Mouse (Mus musculus) lung, postnatal 0 days (tissue): ENCODE data around the gene Ccn1. TPM values are rescaled to one million over a fixed set of nuclear protein-coding genes. Genes with fewer than 3 reads are reported as not detected.

ENCODE experiments used
- ATAC-seq: fragments of 200-750 bp; cut with Nextera tagmentation; 2 replicates; pipeline ENCODE4 v1.8.0; 2017; ENCODE audit warnings: moderate library complexity
- DNase-seq: peaks from one replicate; pipeline ENCODE4 v3.0.0-alpha.2; 2016; ENCODE audit warnings: low spot score
- H3K27ac ChIP-seq: fragments of 300-500 bp; sonication (generic); 2 replicates; pipeline ENCODE4 v1.5.1; 2014; ENCODE audit warnings: antibody characterized with exemption, mild to moderate bottlenecking, low read length, mixed read lengths
- H3K27me3 ChIP-seq: fragments of 300-500 bp; sonication (generic); replicated peaks from 2 replicates; pipeline ENCODE4 v1.6.1; 2014; ENCODE audit warnings: low read length, mixed read lengths; ENCODE audit not compliant: insufficient read depth
- H3K36me3 ChIP-seq: fragments of 300-500 bp; sonication (generic); 2 replicates; pipeline ENCODE4 v1.6.1; 2014; ENCODE audit warnings: low read length, mixed read lengths; ENCODE audit not compliant: insufficient read depth
- H3K4me1 ChIP-seq: fragments of 300-500 bp; sonication (generic); 2 replicates; pipeline ENCODE4 v1.6.1; 2014; ENCODE audit warnings: antibody characterized with exemption, low read depth, low read length, mixed read lengths; ENCODE audit not compliant: insufficient read depth
- H3K4me2 ChIP-seq: fragments of 300-500 bp; sonication (generic); replicated peaks from 2 replicates; pipeline ENCODE4 v1.6.1; 2014; ENCODE audit warnings: low read depth, mild to moderate bottlenecking, low read length, moderate library complexity, mixed read lengths
- H3K4me3 ChIP-seq: fragments of 300-500 bp; sonication (generic); 2 replicates; pipeline ENCODE4 v1.5.1; 2014; ENCODE audit warnings: low read depth, low read length
- H3K9ac ChIP-seq: fragments of 300-500 bp; sonication (generic); replicated peaks from 2 replicates; pipeline ENCODE4 v1.6.1; 2014; ENCODE audit warnings: low read depth, mild to moderate bottlenecking
- H3K9me3 ChIP-seq: fragments of 300-500 bp; sonication (generic); 2 replicates; pipeline ENCODE4 v1.6.1; 2016; ENCODE audit warnings: low read length, mixed read lengths
- CTCF ChIP-seq: IDR thresholded peaks from 2 replicates; pipeline ENCODE4 v1.5.1; 2016; ENCODE audit warnings: antibody characterized with exemption, mild to moderate bottlenecking
- EP300 ChIP-seq: IDR thresholded peaks from 2 replicates; pipeline ENCODE4 v1.6.1; 2016; ENCODE audit warnings: antibody characterized with exemption, mild to moderate bottlenecking, control low read depth
- WGBS: fragments of 180-500 bp; shearing (Covaris S2); extraction: QIAGEN DNeasy Blood & Tissue Kit; methylation state at CpG from one replicate; pipeline ENCODE4 v1.1.7; 2014; 5-methylcytosine and 5-hydroxymethylcytosine counted together
- polyA plus RNA-seq: library from polyadenylated mRNA; unstranded; fragments of >200 nt; fragmentation: Nextera tagmentation; extraction: Ambion mirVana; gene quantifications from 2 replicates; pipeline ENCODE4 v1.2.1, GENCODE M21; 2015

The Ccn1 gene
- polyA plus RNA-seq, 1 experiment from 2014 or later = 131 TPM

DNA sequence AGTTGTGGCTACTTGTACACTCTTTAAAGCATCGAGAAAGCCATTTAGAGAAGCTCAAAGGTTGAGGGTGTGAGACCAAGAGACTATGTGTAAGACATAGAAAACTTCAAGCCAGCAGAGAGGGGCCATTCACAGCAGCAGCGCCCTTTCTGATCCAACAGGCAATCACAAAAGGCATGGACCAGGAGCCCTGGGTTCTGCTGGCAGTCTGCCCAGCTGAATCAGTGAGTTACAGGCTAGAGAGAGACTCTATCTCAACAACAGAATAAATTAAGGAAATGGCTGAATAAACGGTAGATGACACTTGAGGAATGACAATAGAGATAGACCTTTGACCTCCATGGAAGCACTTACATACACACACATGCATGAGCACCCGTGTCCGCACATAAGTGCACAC, 21.1 kb downstream of the Ccn1 start:
- ATAC-seq = peak; percentile 37
- H3K4me1 ChIP-seq = no peaks in the 10 kb centered on the region
- no peak overlapping the region for H3K4me2 ChIP-seq
- no peaks in the 10 kb centered on the region for H3K27me3 ChIP-seq
- no peak for DNase-seq
- H3K4me3 ChIP-seq = no peak overlapping the region
- no peaks in the 10 kb centered on the region for H3K36me3 ChIP-seq
- TF ChIP-seq CTCF = peak; percentile 20; the same call in 1 of the 2 replicates
- no peak; the same call in 1 of the 2 replicates for TF ChIP-seq EP300
- no peak overlapping the region for H3K27ac ChIP-seq
- H3K9ac ChIP-seq = no peak overlapping the region
- WGBS = 47% methylated on average over 5 of the region's 5 CpGs
- no peaks in the 10 kb centered on the region for H3K9me3 ChIP-seq

- Histone ChIP-seq H3K27me3 (no peaks in the 10 kb centered on the region), H3K4me1 (no peaks in the 10 kb centered on the region), H3K36me3 (no peaks in the 10 kb centered on the region), H3K9ac (no peak overlapping the region), H3K4me2 (no peak overlapping the region), H3K4me3 (no peak overlapping the region), H3K27ac (no peak overlapping the region), H3K9me3 (no peaks in the 10 kb centered on the region)
- TF ChIP-seq EP300 (no peak), CTCF (peak; percentile 74)
- ATAC-seq (no peak), DNase-seq (peak; percentile 72)
- 83% methylated on average over 3 of the region's 3 CpGs for WGBS
These were observed 22.0 kb downstream of the Ccn1 start for GRCm38 (mm10) chr3:145627830-145628229.

- no peak overlapping the region for H3K27ac ChIP-seq
- DNase-seq (no peak), ATAC-seq (no peak)
- H3K36me3 ChIP-seq = no peaks in the 10 kb centered on the region
- H3K4me3 ChIP-seq = no peak overlapping the region
- no peak overlapping the region for H3K9ac ChIP-seq
- no peak overlapping the region for H3K4me2 ChIP-seq
- no peaks in the 10 kb centered on the region for H3K9me3 ChIP-seq
- 92% methylated on average over 1 of the region's 1 CpGs for WGBS
- TF ChIP-seq CTCF = no peak
- no peak for TF ChIP-seq EP300
- no peaks in the 10 kb centered on the region for H3K27me3 ChIP-seq
- H3K4me1 ChIP-seq = no peaks in the 10 kb centered on the region
These were observed 23.7 kb downstream of the Ccn1 start for GRCm38 (mm10) chr3:145626063-145626462.

DNA sequence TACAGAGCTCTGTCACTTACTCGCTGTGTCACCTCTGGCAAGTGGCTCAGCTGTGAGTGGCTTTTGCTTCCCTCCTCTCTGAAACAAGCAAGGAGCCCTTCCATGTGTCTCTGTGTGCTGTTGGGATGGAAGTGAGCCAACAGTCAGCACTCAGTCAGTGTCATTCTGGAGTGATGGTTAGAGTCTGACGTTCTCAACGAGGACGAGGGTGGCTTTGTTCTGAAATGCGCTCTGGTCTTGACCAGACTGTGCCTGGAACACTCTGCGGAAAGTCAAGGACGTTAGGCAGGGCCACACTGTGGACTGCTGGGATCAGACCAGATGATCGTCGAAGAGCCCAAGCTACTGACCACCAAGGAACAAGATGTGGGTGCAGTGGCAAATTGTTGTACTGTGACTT, 24.2 kb downstream of the Ccn1 start:
- H3K36me3 ChIP-seq = no peaks in the 10 kb centered on the region
- WGBS = 66% methylated on average over 9 of the region's 9 CpGs
- DNase-seq = no peak

DNA sequence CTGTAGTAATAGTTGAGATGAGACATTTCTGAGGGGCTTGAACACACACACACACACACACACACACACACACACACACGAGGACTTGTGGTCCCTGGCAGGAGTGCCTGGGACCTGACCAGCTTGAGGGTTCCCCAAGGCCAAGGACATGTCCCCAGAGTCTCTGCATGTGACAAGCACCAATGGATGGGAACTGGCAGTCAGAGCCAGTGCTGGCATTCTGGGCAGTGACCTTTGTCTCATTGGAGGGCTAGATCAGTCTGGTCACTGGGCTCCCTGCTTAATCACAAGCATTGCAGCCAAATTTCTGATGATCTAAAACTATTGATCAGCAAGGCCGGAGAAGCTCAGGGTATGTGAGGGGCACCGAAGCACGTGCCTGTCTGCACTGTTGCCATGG, 25.0 kb downstream of the Ccn1 start:
- Histone ChIP-seq H3K4me1 (no peaks in the 10 kb centered on the region), H3K4me2 (no peak overlapping the region), H3K36me3 (no peaks in the 10 kb centered on the region), H3K4me3 (no peak overlapping the region), H3K27ac (no peak overlapping the region), H3K27me3 (no peaks in the 10 kb centered on the region), H3K9ac (no peak overlapping the region), H3K9me3 (no peaks in the 10 kb centered on the region)
- ATAC-seq (no peak), DNase-seq (no peak)
- WGBS = 79% methylated on average over 4 of the region's 4 CpGs
- no peak for TF ChIP-seq CTCF
- TF ChIP-seq EP300 = no peak

More for the DNA sequence above, 24.2 kb downstream of the Ccn1 start:
- no peak overlapping the region for H3K4me2 ChIP-seq
- H3K27ac ChIP-seq = no peak overlapping the region
- ATAC-seq = no peak
- H3K27me3 ChIP-seq = no peaks in the 10 kb centered on the region
- TF ChIP-seq EP300 (no peak), CTCF (no peak)
- no peak overlapping the region for H3K9ac ChIP-seq
- no peaks in the 10 kb centered on the region for H3K9me3 ChIP-seq
- no peaks in the 10 kb centered on the region for H3K4me1 ChIP-seq
- no peak overlapping the region for H3K4me3 ChIP-seq

DNA sequence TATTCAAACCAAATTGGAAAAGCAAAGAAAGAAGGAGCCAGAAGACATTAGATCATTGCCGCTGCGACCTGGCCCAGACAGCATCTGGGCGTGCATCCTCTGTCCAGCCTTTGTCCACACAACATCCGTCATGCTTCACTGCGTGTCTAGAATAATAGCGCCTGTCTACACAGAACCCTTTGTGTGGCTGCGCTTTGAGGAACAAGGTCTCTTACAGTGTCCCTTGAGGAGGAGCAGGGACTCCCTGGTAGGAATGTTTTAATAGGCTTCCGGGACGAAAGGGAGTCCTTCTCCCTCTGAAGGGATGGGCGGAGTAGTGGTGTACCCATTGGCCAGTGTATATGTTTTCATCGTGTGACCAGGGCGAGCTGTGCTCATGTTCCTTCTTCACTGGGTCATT, 26.7 kb downstream of the Ccn1 start:
- Histone ChIP-seq H3K4me3 (no peak overlapping the region), H3K4me1 (no peaks in the 10 kb centered on the region), H3K4me2 (no peak overlapping the region), H3K36me3 (no peaks in the 10 kb centered on the region), H3K27ac (no peak overlapping the region), H3K9ac (no peak overlapping the region), H3K27me3 (no peaks in the 10 kb centered on the region), H3K9me3 (no peaks in the 10 kb centered on the region)
- no peak for DNase-seq
- ATAC-seq = peak; percentile 77
- TF ChIP-seq EP300 (no peak), CTCF (no peak)
- WGBS = 52% methylated on average over 12 of the region's 12 CpGs

- 68% methylated on average over 4 of the region's 4 CpGs for WGBS
- Histone ChIP-seq H3K4me1 (no peaks in the 10 kb centered on the region), H3K4me2 (no peak overlapping the region), H3K9me3 (no peaks in the 10 kb centered on the region), H3K27ac (no peak overlapping the region), H3K36me3 (no peaks in the 10 kb centered on the region), H3K27me3 (no peaks in the 10 kb centered on the region), H3K4me3 (no peak overlapping the region), H3K9ac (no peak overlapping the region)
- ATAC-seq (no peak), DNase-seq (no peak)
- TF ChIP-seq CTCF = no peak
These were observed 28.6 kb downstream of the Ccn1 start for GRCm38 (mm10) chr3:145621209-145621608.
